Mouse (Mus musculus) G1E (cell line): ENCODE measurements at regions not wholly inside any gene's neighbourhood (a gene's known extent, or its start where the extent isn't known, plus 50 kb on each side); places are given as distances from the start of the nearest gene placed in this dataset.

Experiments used
- ATAC-seq: 2 replicates; pipeline ENCODE4 v1.8.0; 2016; ENCODE audit warnings: mild to moderate bottlenecking; ENCODE audit not compliant: insufficient number of reproducible peaks, poor library complexity, low FRiP score, severe bottlenecking; ENCODE audit errors: extremely low read depth
- DNase-seq: peaks from one replicate; pipeline ENCODE4 v3.0.0; 2012; ENCODE audit warnings: low spot score
- H3K27me3 ChIP-seq: 2 replicates; pipeline ENCODE4 v1.6.1; 2012; ENCODE audit warnings: mild to moderate bottlenecking, low read length, inconsistent platforms; ENCODE audit not compliant: insufficient read depth
- H3K36me3 ChIP-seq: replicated peaks from 2 replicates; pipeline ENCODE3; 2012; ENCODE audit warnings: mild to moderate bottlenecking, inconsistent platforms
- H3K4me1 ChIP-seq: 2 replicates; pipeline ENCODE4 v1.6.1; 2012; ENCODE audit warnings: low read depth, low read length, inconsistent platforms, mixed read lengths; ENCODE audit not compliant: insufficient read depth
- H3K4me3 ChIP-seq: 2 replicates; pipeline ENCODE4 v1.5.1; 2012; ENCODE audit warnings: low read depth, mild to moderate bottlenecking, inconsistent platforms, low read length, moderate library complexity, mixed read lengths
- H3K9me3 ChIP-seq: replicated peaks from 2 replicates; pipeline ENCODE4 v1.6.1; 2012; ENCODE audit warnings: inconsistent platforms
- CTCF ChIP-seq: IDR thresholded peaks from 2 replicates; pipeline ENCODE4 v1.5.1; 2012; ENCODE audit warnings: low read depth, low read length, inconsistent platforms, mixed read lengths
- GATA1 ChIP-seq: IDR thresholded peaks from 2 replicates; pipeline ENCODE4 v1.6.1; 2012; ENCODE audit warnings: borderline replicate concordance, low read length, inconsistent platforms, mixed read lengths
- GATA2 ChIP-seq: IDR thresholded peaks from 2 replicates; pipeline ENCODE4 v1.6.1; 2012; ENCODE audit warnings: low read depth, low read length, inconsistent platforms, borderline replicate concordance
- POLR2AphosphoS5 ChIP-seq: IDR thresholded peaks from 2 replicates; pipeline ENCODE4 v1.6.1; 2012; ENCODE audit warnings: low read depth, low read length, inconsistent platforms; ENCODE audit not compliant: insufficient replicate concordance
- TAL1 ChIP-seq: conservative IDR thresholded peaks from 2 replicates; pipeline ENCODE4 v1.6.1; 2012; ENCODE audit warnings: low read depth, low read length, inconsistent platforms, mixed read lengths

GRCm38 (mm10) chr12:107140957-107141595 is 347.4 kb upstream of the 3110018I06Rik start:
- Histone ChIP-seq H3K4me3 (no peak overlapping the region), H3K4me1 (no peaks in the 10 kb centered on the region), H3K27me3 (no peaks in the 10 kb centered on the region), H3K36me3 (no peaks in the 10 kb centered on the region), H3K9me3 (peaks cover 85% of the 10 kb centered on the region)
- no peak for ATAC-seq
- TF ChIP-seq GATA2 (no peak), POLR2AphosphoS5 (no peak), TAL1 (no peak), GATA1 (no peak), CTCF (no peak)
- no peak for DNase-seq

GRCm38 (mm10) chr12:107142226-107142625 is 346.2 kb upstream of the 3110018I06Rik start:
- Histone ChIP-seq H3K36me3 (no peaks in the 10 kb centered on the region), H3K9me3 (peaks cover 87% of the 10 kb centered on the region), H3K27me3 (no peaks in the 10 kb centered on the region), H3K4me1 (no peaks in the 10 kb centered on the region), H3K4me3 (no peak overlapping the region)
- no peak for DNase-seq
- TF ChIP-seq TAL1: no peak
- TF ChIP-seq POLR2AphosphoS5: no peak
- no peak for TF ChIP-seq CTCF
- ATAC-seq: no peak

GRCm38 (mm10) chr12:107146608-107147121 is 341.8 kb upstream of the 3110018I06Rik start:
- Histone ChIP-seq H3K4me3 (no peak overlapping the region), H3K9me3 (peaks cover 95% of the 10 kb centered on the region), H3K27me3 (no peaks in the 10 kb centered on the region), H3K36me3 (no peaks in the 10 kb centered on the region), H3K4me1 (no peaks in the 10 kb centered on the region)
- DNase-seq (no peak), ATAC-seq (no peak)
- TF ChIP-seq POLR2AphosphoS5 (no peak), GATA1 (no peak), GATA2 (no peak), TAL1 (no peak), CTCF (no peak)

GRCm38 (mm10) chr12:107148451-107148850 is 340.0 kb upstream of the 3110018I06Rik start:
- DNase-seq (no peak), ATAC-seq (no peak)
- Histone ChIP-seq H3K4me3 (no peak overlapping the region), H3K36me3 (no peaks in the 10 kb centered on the region), H3K4me1 (no peaks in the 10 kb centered on the region), H3K27me3 (no peaks in the 10 kb centered on the region), H3K9me3 (peaks cover 95% of the 10 kb centered on the region)
- TF ChIP-seq GATA2 (no peak), TAL1 (no peak), GATA1 (no peak), CTCF (no peak), POLR2AphosphoS5 (no peak)

GRCm38 (mm10) chr12:107151089-107151488 is 337.3 kb upstream of the 3110018I06Rik start:
- no peak for DNase-seq
- Histone ChIP-seq H3K4me3 (no peak overlapping the region), H3K36me3 (no peaks in the 10 kb centered on the region), H3K27me3 (no peaks in the 10 kb centered on the region), H3K9me3 (peaks cover 91% of the 10 kb centered on the region), H3K4me1 (no peaks in the 10 kb centered on the region)
- no peak for ATAC-seq
- TF ChIP-seq TAL1 (no peak), GATA2 (no peak), GATA1 (no peak), CTCF (no peak), POLR2AphosphoS5 (no peak)

GRCm38 (mm10) chr12:107154668-107155067 is 333.8 kb upstream of the 3110018I06Rik start:
- ATAC-seq (no peak), DNase-seq (no peak)
- H3K36me3 ChIP-seq: no peaks in the 10 kb centered on the region
- no peak for TF ChIP-seq GATA1
- no peak for TF ChIP-seq CTCF
- no peak for TF ChIP-seq TAL1
- TF ChIP-seq POLR2AphosphoS5: no peak
- TF ChIP-seq GATA2: no peak
- H3K27me3 ChIP-seq: no peaks in the 10 kb centered on the region
- H3K4me3 ChIP-seq: no peak overlapping the region
- H3K4me1 ChIP-seq: no peaks in the 10 kb centered on the region
- peaks cover 84% of the 10 kb centered on the region for H3K9me3 ChIP-seq
